Mouse (Mus musculus): Measurements from ENCODE around the gene Eef1g. TPM values are rescaled to one million over a fixed set of nuclear protein-coding genes. Genes with fewer than 3 reads are reported as not detected.
A peak's percentile ranks its signal among the peaks of the same experiment; 100 is the strongest.

Gene Eef1g
- total RNA-seq, 2 experiments from 2014 or later, result 283 to 287 TPM

DNA sequence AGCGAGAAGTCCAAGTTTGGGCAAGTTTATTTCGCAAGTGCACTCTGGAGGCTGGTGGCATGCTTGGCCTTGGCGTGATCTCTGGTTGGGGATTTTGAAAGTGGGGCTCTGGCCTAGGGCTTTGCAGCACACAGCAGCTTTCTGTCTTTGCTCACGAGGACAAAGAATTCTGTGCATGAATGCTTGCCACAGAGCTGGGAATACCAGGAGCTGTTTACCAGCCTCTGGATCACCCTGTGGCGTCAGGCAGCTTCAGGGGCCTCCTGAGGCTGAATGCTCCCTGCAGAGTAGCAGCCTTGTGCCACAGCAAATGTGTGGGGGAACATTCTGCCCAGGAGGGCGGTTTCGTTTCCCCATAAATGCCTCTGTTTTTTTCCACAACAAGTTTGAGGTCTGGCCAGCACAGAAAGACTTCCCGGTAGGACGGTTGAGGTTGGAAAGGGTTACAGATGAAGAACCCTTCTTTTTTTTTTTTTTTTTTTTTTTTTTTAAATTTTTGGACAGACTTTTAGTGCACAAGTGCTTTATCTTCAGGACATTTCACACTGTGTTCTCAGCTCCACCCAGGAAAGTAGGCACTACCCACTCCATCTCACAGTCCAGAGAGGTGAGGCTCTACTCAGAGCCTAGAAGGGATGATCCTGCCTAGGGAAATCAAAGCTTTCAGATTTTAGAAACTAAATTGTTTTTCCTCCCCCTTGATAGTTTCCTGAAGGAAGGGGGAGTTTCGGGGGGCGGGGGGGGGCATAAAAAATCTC, 56.4 kb downstream of the Eef1g start:
- peak; percentile 38 to 42 for DNase-seq (ENCODE audit: low spot score in 2 of 2)

DNA sequence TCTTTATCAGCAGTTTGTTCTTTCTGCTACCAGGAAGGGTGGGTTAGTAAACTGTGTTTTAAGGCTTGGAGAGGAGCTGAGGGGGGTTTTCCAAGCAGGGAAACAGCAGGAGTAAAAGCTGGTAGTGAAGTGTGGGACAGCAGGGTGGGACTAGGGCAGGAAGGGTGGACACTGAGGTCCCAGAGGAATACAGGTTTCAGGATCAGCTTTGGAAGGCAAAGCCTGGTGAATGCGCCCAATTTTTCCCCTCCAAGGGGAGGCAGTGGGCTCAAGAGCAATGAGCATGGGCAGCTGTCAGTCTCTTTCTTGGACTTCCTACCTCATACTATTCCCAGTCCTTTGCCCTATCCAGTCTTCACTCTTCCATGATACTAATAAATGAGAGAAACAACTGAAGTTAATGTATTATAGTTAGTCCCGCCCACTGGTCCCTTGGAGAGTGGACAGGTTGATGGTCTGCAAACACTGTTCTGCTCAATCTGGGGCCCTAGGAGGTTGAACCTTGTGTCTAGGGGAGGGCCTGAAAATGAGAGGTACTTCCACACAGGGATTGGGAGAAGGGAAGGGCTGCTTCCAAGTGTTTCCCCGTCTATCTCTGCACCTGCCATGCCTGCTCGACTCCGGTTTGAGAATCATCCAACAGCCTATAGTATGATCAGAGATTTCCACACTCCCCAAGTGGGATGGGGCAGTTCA, 58.9 kb downstream of the Eef1g start:
- no peak for DNase-seq (ENCODE audit: low spot score in 2 of 2)

DNA sequence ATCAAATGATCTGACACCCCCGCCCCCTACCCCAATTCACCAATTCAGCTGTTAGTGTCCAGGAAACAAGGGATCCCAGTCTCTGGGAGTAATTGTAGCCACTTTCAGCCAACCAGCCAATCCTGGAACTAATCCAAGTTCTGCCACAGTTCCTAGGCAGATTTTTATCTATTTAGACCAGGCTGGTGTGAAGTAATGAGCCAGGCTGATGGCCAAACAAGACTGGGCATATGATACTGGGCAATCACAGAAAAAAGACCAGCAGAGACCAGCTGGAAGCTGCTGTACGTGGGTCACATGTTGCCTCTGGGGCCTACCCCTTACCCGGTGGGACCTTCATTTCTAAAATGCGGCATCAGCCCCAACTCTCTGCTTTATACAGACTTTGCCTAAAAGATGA, 59.8 kb downstream of the Eef1g start:
- DNase-seq (ENCODE audit: low spot score in 2 of 2), result peak; percentile 36 to 42

DNA sequence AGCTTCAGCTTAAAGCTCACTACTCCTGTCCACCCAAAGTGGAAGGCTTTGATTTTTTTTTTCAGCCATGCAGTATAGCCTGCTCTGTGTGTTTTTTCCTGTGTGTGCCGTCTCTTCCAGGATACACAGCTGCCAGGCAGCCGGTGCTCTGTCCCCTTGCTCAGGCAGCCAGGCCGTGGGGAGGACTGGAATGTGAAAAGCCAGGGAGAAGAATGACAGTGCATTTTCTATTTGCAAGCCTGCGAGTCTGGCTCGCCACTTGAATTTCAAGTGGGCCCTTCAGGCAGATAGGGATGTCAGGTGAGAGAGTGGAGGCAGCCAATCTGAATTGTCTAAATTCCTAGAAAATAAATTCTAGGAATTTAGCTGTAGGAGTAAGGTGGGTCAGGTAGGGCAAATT, 61.0 kb downstream of the Eef1g start:
- DNase-seq (ENCODE audit: low spot score in 2 of 2), result peak; percentile 31 to 41

Other genes starting within 250 kb of the Eef1g start
- 100 to 1,000 TPM; 198 to 212 TPM for gene Slc3a2, start 243.7 kb upstream of the Eef1g start, total RNA-seq (2021)
- gene Wdr74, start 231.2 kb upstream of the Eef1g start, total RNA-seq (2021), result 10 to 100 TPM; 52.6 to 53.3 TPM
- 1 to 10 TPM; 1.4 to 1.8 TPM for gene 1700092M07Rik, start 226.3 kb upstream of the Eef1g start, total RNA-seq (2021)
- 10 to 100 TPM; 61.9 to 64.8 TPM for gene Stx5a, start 225.6 kb upstream of the Eef1g start, total RNA-seq (2021)
- 10 to 100 TPM; 72.7 to 79.7 TPM for gene Nxf1, start 210.0 kb upstream of the Eef1g start, total RNA-seq (2021)
- gene Tmem223, start 196.0 kb upstream of the Eef1g start, total RNA-seq (2021), result 100 to 1,000 TPM in 1 of 2 experiments, 10 to 100 TPM in 1; 99.9 to 120 TPM
- 1 to 10 TPM; 7.0 to 9.3 TPM for gene Tmem179b, start 192.6 kb upstream of the Eef1g start, total RNA-seq (2021)
- 10 to 100 TPM; 18.2 to 19.0 TPM for gene Taf6l, start 180.6 kb upstream of the Eef1g start, total RNA-seq (2021)
- gene Polr2g, start 168.5 kb upstream of the Eef1g start, total RNA-seq (2021), result 100 to 1,000 TPM; 107 to 109 TPM
- 1 to 10 TPM; 4.2 to 5.2 TPM for gene Zbtb3, start 164.5 kb upstream of the Eef1g start, total RNA-seq (2021)
- 10 to 100 TPM; 27.8 to 34.5 TPM for gene Ttc9c, start 147.7 kb upstream of the Eef1g start, total RNA-seq (2021)
- 100 to 1,000 TPM; 112 to 115 TPM for gene Hnrnpul2, start 147.0 kb upstream of the Eef1g start, total RNA-seq (2021)
- gene AC129217.1, start 137.3 kb upstream of the Eef1g start, total RNA-seq (2021), result 10 to 100 TPM in 1 of 2 experiments, not detected in 1; 15.9 TPM
- gene Bscl2, start 129.6 kb upstream of the Eef1g start, total RNA-seq (2021), result 100 to 1,000 TPM; 105 to 115 TPM
- gene Gng3, start 127.8 kb upstream of the Eef1g start, total RNA-seq (2021), result 100 to 1,000 TPM; 291 to 295 TPM
- under 1 TPM; 0.66 to 0.78 TPM for gene Lrrn4cl, start 116.3 kb upstream of the Eef1g start, total RNA-seq (2021)
- gene Ubxn1, start 95.5 kb upstream of the Eef1g start, total RNA-seq (2021), result 100 to 1,000 TPM; 112 to 116 TPM
- 10 to 100 TPM; 32.1 to 37.5 TPM for gene Uqcc3, start 86.1 kb upstream of the Eef1g start, total RNA-seq (2021)
- 1 to 10 TPM; 4.8 to 9.8 TPM for gene Lbhd1, start 83.3 kb upstream of the Eef1g start, total RNA-seq (2021)
- gene Gm49403, start 83.1 kb upstream of the Eef1g start, total RNA-seq (2021), result not detected
- gene 1810009A15Rik, start 78.2 kb upstream of the Eef1g start, total RNA-seq (2021), result 10 to 100 TPM; 18.9 to 27.6 TPM
- gene Gm49416, start 78.1 kb upstream of the Eef1g start, total RNA-seq (2021), result 1 to 10 TPM; 3.8 to 4.6 TPM
- 10 to 100 TPM; 24.6 to 25.0 TPM for gene Ints5, start 74.0 kb upstream of the Eef1g start, total RNA-seq (2021)
- 100 to 1,000 TPM; 103 to 111 TPM for gene Ganab, start 69.0 kb upstream of the Eef1g start, total RNA-seq (2021)
- 100 to 1,000 TPM; 121 to 130 TPM for gene B3gat3, start 46.7 kb upstream of the Eef1g start, total RNA-seq (2021)
- gene Rom1, start 37.7 kb upstream of the Eef1g start, total RNA-seq (2021), result 1 to 10 TPM; 2.3 to 2.4 TPM
- gene Eml3, start 37.5 kb upstream of the Eef1g start, total RNA-seq (2021), result 10 to 100 TPM; 11.0 to 11.9 TPM
- gene Mta2, start 25.2 kb upstream of the Eef1g start, total RNA-seq (2021), result 10 to 100 TPM; 60.6 to 67.9 TPM
- 10 to 100 TPM; 15.6 to 16.2 TPM for gene Tut1, start 13.2 kb upstream of the Eef1g start, total RNA-seq (2021)
- 10 to 100 TPM; 17.2 to 18.5 TPM for gene Ahnak, start 22.2 kb downstream of the Eef1g start, total RNA-seq (2021)
- gene Scgb1a1, start 120.9 kb downstream of the Eef1g start, total RNA-seq (2021), result not detected
- gene Asrgl1, start 168.6 kb downstream of the Eef1g start, total RNA-seq (2021), result 100 to 1,000 TPM; 111 to 126 TPM

Data from layer of hippocampus, postnatal 10 days (tissue).